In genomic region chr3:57920090-57920432, GRCm38 (mm10) we compare ENCODE assay signal across 19 mouse cellular contexts.
DNase-seq lines count a peak whose midpoint lies in the region; ATAC-seq and TF ChIP-seq lines count a peak whose summit lies in the region.
"Had no signal": no experiment of that assay in that cellular context is flagged by ENCODE, and none has a peak within 500 bp of the region (broad histone marks: within the 10 kb centered on the region; RNA-seq: fewer than 3 reads in every experiment).

No protein-coding gene starts in this region.

- no peaks in the 10 kb centered on the region for H3K27me3 ChIP-seq in lung, embryonic 14.5 days (ENCODE audit: insufficient read depth, low read length)
- no peaks in the 10 kb centered on the region for H3K27me3 ChIP-seq in forebrain, embryonic 15.5 days
- H3K27me3 ChIP-seq: heart, embryonic 13.5 days; hindbrain, embryonic 15.5 days had no signal

- TF ChIP-seq CTCF in lung, embryonic 14.5 days (IDR thresholded peaks at IDR 0.05; ENCODE audit: low read depth) = no peak

- H3K4me1 ChIP-seq in lung, embryonic 14.5 days (ENCODE audit: insufficient read depth) = no peaks in the 10 kb centered on the region
- peaks cover 21% of the 10 kb centered on the region for H3K4me1 ChIP-seq in forebrain, embryonic 15.5 days
- H3K4me1 ChIP-seq: heart, embryonic 13.5 days had no signal

- no peak overlapping the region for H3K9ac ChIP-seq in lung, embryonic 14.5 days
- no peak overlapping the region for H3K9ac ChIP-seq in forebrain, embryonic 15.5 days (replicated peaks)
- H3K9ac ChIP-seq: heart, embryonic 13.5 days; hindbrain, embryonic 15.5 days had no signal

- no peaks in the 10 kb centered on the region for H3K9me3 ChIP-seq in lung, embryonic 14.5 days (ENCODE audit: low read depth, low read length)
- no peaks in the 10 kb centered on the region for H3K9me3 ChIP-seq in forebrain, embryonic 15.5 days
- H3K9me3 ChIP-seq: embryonic facial prominence, embryonic 10.5 days; G1E; heart, embryonic 13.5 days; hindbrain, embryonic 15.5 days had no signal

- DNase-seq in adrenal gland, adult 2 months = peak; percentile 13
- DNase-seq in adrenal gland, postnatal 10 days = no peak
- peak; percentile 2 for DNase-seq in lung, embryonic 14.5 days
- DNase-seq in lung, postnatal 25 days (ENCODE audit: low spot score) = no peak
- DNase-seq in spleen, adult 12 weeks (ENCODE audit: low spot score) = no peak
- DNase-seq: adrenal gland, postnatal 25 days; B cell, adult 2 months; cerebellum, adult 2 months; gastrocnemius, postnatal 36 days; heart, adult 11 months; heart, postnatal 36 days had no signal

- no peaks in the 10 kb centered on the region for H3K36me3 ChIP-seq in lung, embryonic 14.5 days (ENCODE audit: insufficient read depth)
- H3K36me3 ChIP-seq in forebrain, embryonic 15.5 days = no peaks in the 10 kb centered on the region
- H3K36me3 ChIP-seq: embryonic facial prominence, embryonic 10.5 days; G1E; heart, embryonic 13.5 days; hindbrain, embryonic 15.5 days had no signal

- H3K4me2 ChIP-seq in lung, embryonic 14.5 days = no peak overlapping the region
- H3K4me2 ChIP-seq in forebrain, embryonic 15.5 days (replicated peaks) = no peak overlapping the region
- H3K4me2 ChIP-seq: heart, embryonic 13.5 days; hindbrain, embryonic 15.5 days had no signal

- H3K4me3 ChIP-seq in lung, embryonic 14.5 days (ENCODE audit: low read depth, low read length) = no peak overlapping the region
- no peak overlapping the region for H3K4me3 ChIP-seq in forebrain, embryonic 15.5 days
- H3K4me3 ChIP-seq: embryonic facial prominence, embryonic 10.5 days; heart, embryonic 13.5 days; hindbrain, embryonic 15.5 days had no signal

- 17% methylated on average over 1 of the region's 1 CpGs for WGBS in lung, embryonic 14.5 days
- 18% methylated on average over 1 of the region's 1 CpGs for WGBS in forebrain, embryonic 15.5 days

- no peak for ATAC-seq in lung, embryonic 14.5 days (ENCODE audit: insufficient read depth)
- ATAC-seq in forebrain, embryonic 15.5 days (replicated peaks) = peak; percentile 71
- ATAC-seq in megakaryocyte progenitor cell, adult 5-6 weeks (replicated peaks; ENCODE audit: poor library complexity) = no peak
- ATAC-seq: CD4-positive, CD25-positive, alpha-beta regulatory T cell, adult 4 months; intestine, embryonic 16.5 days had no signal

- no peak overlapping the region for H3K27ac ChIP-seq in lung, embryonic 14.5 days (ENCODE audit: low read depth)
- peak overlapping the region; percentile 79 for H3K27ac ChIP-seq in forebrain, embryonic 15.5 days (replicated peaks)
- H3K27ac ChIP-seq: embryonic facial prominence, embryonic 10.5 days; heart, embryonic 13.5 days; hindbrain, embryonic 15.5 days had no signal

Comparison
In these comparisons a context has a peak if more than half of its experiments do, and no peak if none do; other contexts are left out.
1. DNase-seq: peak in adrenal gland, adult 2 months (single experiment) and lung, embryonic 14.5 days (single experiment); none in adrenal gland, postnatal 10 days (single experiment), lung, postnatal 25 days (single experiment) and spleen, adult 12 weeks (single experiment).